Mouse (Mus musculus): ENCODE measurements around the gene Dusp15. TPM values are rescaled to one million over a fixed set of nuclear protein-coding genes. Genes with fewer than 3 reads are reported as not detected.

Dusp15 gene
- polyA plus RNA-seq, 1 experiment from 2014 or later, result 0.51 TPM

GRCm38 (mm10) chr2:152930276-152930675 is 21.2 kb downstream of the Dusp15 start:
- no peaks in the 10 kb centered on the region for H3K9me3 ChIP-seq
- 20% methylated on average over 2 of the region's 2 CpGs for WGBS
- peak overlapping the region; percentile 34 for H3K4me2 ChIP-seq
- peaks cover 27% of the 10 kb centered on the region for H3K27me3 ChIP-seq (replicated peaks)
- ATAC-seq (ENCODE audit: extremely low read depth, insufficient number of reproducible peaks, low FRiP score, low TSS enrichment), result no peak
- peaks cover 79% of the 10 kb centered on the region for H3K4me1 ChIP-seq
- no peak overlapping the region for H3K9ac ChIP-seq
- H3K36me3 ChIP-seq, result no peaks in the 10 kb centered on the region
- peak overlapping the region; percentile 61 for H3K27ac ChIP-seq (replicated peaks)
- no peak overlapping the region for H3K4me3 ChIP-seq

DNA sequence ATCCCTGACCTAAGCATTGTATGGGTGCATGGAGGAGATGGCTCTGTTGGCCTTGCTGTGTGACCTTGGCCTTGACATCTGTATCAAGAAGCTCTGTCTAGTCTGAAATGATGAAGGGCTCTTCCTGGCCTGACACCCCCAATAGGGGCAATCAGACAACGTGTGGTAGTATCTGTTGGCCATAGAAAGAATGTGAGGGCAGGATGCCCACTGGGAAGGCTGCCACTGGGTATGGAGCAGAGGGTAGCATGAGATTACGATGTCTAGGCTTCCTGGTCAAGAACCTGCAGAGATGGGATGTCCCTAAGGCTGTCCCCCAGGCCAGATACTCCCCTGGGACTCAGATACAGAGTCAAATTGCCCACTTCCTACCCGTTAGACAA is 22.5 kb downstream of the Dusp15 start:
- Histone ChIP-seq H3K4me3 (no peak overlapping the region), H3K4me2 (no peak overlapping the region), H3K9ac (no peak overlapping the region), H3K4me1 (peaks cover 91% of the 10 kb centered on the region), H3K36me3 (no peaks in the 10 kb centered on the region), H3K27ac (replicated peaks) (peak overlapping the region; percentile 61), H3K27me3 (replicated peaks) (peaks cover 18% of the 10 kb centered on the region), H3K9me3 (no peaks in the 10 kb centered on the region)
- ATAC-seq (ENCODE audit: extremely low read depth, insufficient number of reproducible peaks, low FRiP score, low TSS enrichment), result no peak
- 45% methylated on average over 3 of the region's 3 CpGs for WGBS

DNA sequence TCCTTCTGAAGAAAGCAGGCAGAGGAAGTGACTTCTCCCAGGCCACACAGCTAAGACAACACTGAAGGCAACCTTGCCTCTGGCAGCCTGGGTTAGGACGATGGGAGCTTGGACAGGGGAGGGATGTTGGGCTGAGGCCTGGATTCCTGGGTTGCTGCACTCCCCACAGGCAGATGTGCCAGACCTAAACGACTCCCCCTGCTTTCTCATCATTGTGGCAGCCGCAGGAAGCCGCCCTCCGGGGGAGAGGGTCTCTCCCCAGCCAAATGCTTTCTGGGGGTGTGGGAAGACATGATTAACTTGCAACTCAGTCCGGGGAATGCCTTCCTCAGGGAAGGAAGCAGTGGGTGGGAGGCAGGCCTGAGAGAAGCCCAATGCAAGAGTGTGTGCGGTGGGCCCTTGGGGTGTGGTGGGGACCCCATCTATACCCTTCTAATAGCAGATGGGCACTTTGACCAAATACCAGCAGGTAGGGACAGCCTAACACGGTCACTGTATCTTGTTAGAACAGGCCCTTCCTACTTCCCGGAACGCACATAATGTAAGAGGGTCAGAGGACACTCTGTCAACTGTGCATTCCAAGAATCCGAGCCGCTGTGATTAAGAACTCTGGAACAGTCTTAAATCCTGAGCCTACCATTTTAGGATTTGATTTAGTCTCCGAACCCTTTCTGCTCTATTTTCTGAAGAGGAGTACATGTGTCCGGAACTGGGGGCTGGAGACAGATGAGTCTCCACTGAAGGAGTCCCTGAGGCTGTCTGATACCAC is 23.1 kb downstream of the Dusp15 start:
- Histone ChIP-seq H3K36me3 (no peaks in the 10 kb centered on the region), H3K4me1 (peaks cover 90% of the 10 kb centered on the region), H3K27ac (replicated peaks) (peak overlapping the region; percentile 61), H3K9ac (peak overlapping the region; percentile 37; the same call in 1 of the 2 replicates), H3K4me3 (no peak overlapping the region), H3K9me3 (no peaks in the 10 kb centered on the region), H3K4me2 (no peak overlapping the region), H3K27me3 (replicated peaks) (peaks cover 15% of the 10 kb centered on the region; the same call in 1 of the 2 replicates)
- ATAC-seq (ENCODE audit: extremely low read depth, insufficient number of reproducible peaks, low FRiP score, low TSS enrichment), result no peak
- 42% methylated on average over 14 of the region's 14 CpGs for WGBS

DNA sequence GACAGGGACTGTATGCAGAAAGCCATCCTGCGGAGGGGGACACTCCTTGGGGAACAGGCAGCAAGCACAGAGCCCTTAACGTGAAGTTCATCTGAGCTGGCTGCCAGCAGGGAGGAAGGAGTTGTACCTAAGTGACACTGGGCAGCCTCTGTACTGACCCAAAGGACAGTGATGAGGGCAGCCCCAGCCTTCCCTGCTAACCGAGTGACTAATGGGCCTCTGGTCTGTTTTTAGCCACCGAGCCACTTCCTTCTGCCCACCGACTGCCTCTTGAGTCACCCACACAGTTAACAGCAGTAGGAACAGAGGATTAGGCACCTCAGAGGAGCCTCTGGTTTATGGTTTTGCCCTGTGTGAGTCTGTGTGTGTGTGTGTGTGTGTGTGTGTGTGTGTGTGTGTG is 24.1 kb downstream of the Dusp15 start:
- H3K4me1 ChIP-seq, result peaks cover 82% of the 10 kb centered on the region
- WGBS, result 29% methylated on average over 5 of the region's 5 CpGs
- H3K27ac ChIP-seq (replicated peaks), result peak overlapping the region; percentile 61; the same call in 1 of the 2 replicates
- no peak for ATAC-seq (ENCODE audit: extremely low read depth, insufficient number of reproducible peaks, low FRiP score, low TSS enrichment)
- H3K36me3 ChIP-seq, result no peaks in the 10 kb centered on the region
- no peak overlapping the region for H3K4me2 ChIP-seq
- no peak overlapping the region for H3K4me3 ChIP-seq
- no peaks in the 10 kb centered on the region for H3K9me3 ChIP-seq
- H3K9ac ChIP-seq, result no peak overlapping the region
- H3K27me3 ChIP-seq (replicated peaks), result peaks cover 11% of the 10 kb centered on the region; the same call in 1 of the 2 replicates

DNA sequence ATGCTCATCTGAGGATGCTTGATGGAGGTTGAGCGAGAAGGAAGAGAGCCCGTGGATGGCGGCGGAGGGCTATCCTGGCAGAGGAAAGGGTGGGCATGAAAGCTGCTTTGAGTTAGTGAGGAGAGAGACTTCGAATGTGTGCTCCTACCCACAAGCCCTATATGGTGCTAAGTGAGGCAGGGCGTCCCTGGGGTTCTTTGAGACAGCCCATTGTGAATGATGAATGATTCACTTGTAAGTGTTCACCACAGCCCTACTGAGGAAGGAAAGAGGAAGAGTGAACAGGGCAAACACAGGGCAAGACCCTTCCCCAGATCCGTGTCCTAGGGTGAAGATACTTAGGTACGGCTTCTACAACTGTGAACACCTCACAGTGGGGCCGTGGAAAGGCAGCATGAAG is 24.6 kb downstream of the Dusp15 start:
- WGBS, result 70% methylated on average over 9 of the region's 9 CpGs
- no peak for ATAC-seq (ENCODE audit: extremely low read depth, insufficient number of reproducible peaks, low FRiP score, low TSS enrichment)
- H3K4me2 ChIP-seq, result no peak overlapping the region
- no peaks in the 10 kb centered on the region for H3K36me3 ChIP-seq
- H3K4me1 ChIP-seq, result peaks cover 82% of the 10 kb centered on the region
- H3K9me3 ChIP-seq, result no peaks in the 10 kb centered on the region
- H3K4me3 ChIP-seq, result no peak overlapping the region
- peaks cover 6% of the 10 kb centered on the region; the same call in 1 of the 2 replicates for H3K27me3 ChIP-seq (replicated peaks)
- H3K27ac ChIP-seq (replicated peaks), result no peak overlapping the region
- H3K9ac ChIP-seq, result no peak overlapping the region

GRCm38 (mm10) chr2:152925189-152925872 is 26.2 kb downstream of the Dusp15 start:
- Histone ChIP-seq H3K9me3 (no peaks in the 10 kb centered on the region), H3K36me3 (no peaks in the 10 kb centered on the region), H3K27ac (replicated peaks) (peak overlapping the region; percentile 73), H3K27me3 (replicated peaks) (peaks cover 10% of the 10 kb centered on the region; the same call in 1 of the 2 replicates), H3K4me2 (no peak overlapping the region), H3K4me1 (peaks cover 67% of the 10 kb centered on the region), H3K9ac (no peak overlapping the region), H3K4me3 (no peak overlapping the region)
- peak; percentile 30; the same call in 1 of the 2 replicates for ATAC-seq (ENCODE audit: extremely low read depth, insufficient number of reproducible peaks, low FRiP score, low TSS enrichment)
- 49% methylated on average over 11 of the region's 11 CpGs for WGBS

DNA sequence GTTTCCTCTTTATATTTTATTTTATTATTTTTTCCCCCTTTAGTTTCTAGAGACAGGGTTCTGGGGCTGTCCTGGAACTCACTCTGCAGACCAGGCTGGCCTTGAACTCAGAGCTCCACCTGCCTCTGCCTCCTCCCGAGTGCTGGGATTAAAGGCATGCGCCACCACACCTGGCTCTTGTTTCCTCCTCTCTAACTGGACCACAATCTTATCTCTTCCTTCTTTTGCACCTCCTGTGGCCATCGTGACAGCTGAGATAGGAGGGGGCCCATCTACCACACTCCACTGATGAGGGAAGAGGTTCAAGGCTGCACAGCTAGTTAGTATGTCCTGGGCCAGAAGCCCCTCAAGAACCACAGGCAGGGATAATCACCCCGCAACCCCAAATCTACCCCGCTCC is 27.0 kb downstream of the Dusp15 start:
- H3K9ac ChIP-seq, result no peak overlapping the region
- 0 out of 2 replicates have a peak overlapping the region, but pooled peaks have one; percentile 73 for H3K27ac ChIP-seq (replicated peaks)
- no peaks in the 10 kb centered on the region for H3K9me3 ChIP-seq
- H3K4me2 ChIP-seq, result no peak overlapping the region
- H3K27me3 ChIP-seq (replicated peaks), result peaks cover 11% of the 10 kb centered on the region
- peaks cover 60% of the 10 kb centered on the region for H3K4me1 ChIP-seq
- 58% methylated on average over 5 of the region's 5 CpGs for WGBS
- no peak for ATAC-seq (ENCODE audit: extremely low read depth, insufficient number of reproducible peaks, low FRiP score, low TSS enrichment)
- no peak overlapping the region for H3K4me3 ChIP-seq
- H3K36me3 ChIP-seq, result no peaks in the 10 kb centered on the region

GRCm38 (mm10) chr2:152924128-152924527 is 27.4 kb downstream of the Dusp15 start:
- Histone ChIP-seq H3K4me3 (no peak overlapping the region), H3K27ac (replicated peaks) (no peak overlapping the region), H3K4me1 (peaks cover 58% of the 10 kb centered on the region), H3K36me3 (no peaks in the 10 kb centered on the region), H3K27me3 (replicated peaks) (peaks cover 11% of the 10 kb centered on the region), H3K9me3 (no peaks in the 10 kb centered on the region), H3K9ac (no peak overlapping the region), H3K4me2 (no peak overlapping the region)
- ATAC-seq (ENCODE audit: extremely low read depth, insufficient number of reproducible peaks, low FRiP score, low TSS enrichment), result no peak
- WGBS, result 64% methylated on average over 8 of the region's 8 CpGs

DNA sequence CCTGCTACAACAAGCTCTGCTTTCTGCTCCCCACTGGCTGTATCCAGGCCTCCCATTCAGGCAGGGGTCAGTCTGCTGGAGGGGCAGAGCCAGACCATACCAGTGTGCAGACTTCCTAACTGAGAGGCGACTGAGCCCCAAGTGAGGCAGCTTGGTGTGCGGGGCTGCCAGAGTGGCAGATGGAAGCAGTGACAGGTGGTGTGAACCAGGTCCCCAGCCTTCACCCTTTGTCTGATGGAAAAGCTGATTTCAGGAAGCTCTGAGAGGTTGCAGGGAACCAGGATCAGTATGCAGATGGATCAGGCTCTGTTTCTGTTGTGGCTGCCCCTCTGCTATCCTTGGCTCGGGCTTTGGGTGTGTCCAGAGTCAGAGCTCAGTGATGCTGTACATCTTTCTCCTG is 27.9 kb downstream of the Dusp15 start:
- no peak for ATAC-seq (ENCODE audit: extremely low read depth, insufficient number of reproducible peaks, low FRiP score, low TSS enrichment)
- peaks cover 56% of the 10 kb centered on the region for H3K4me1 ChIP-seq
- H3K4me3 ChIP-seq, result no peak overlapping the region
- no peak overlapping the region for H3K27ac ChIP-seq (replicated peaks)
- H3K9ac ChIP-seq, result no peak overlapping the region
- 80% methylated on average over 3 of the region's 3 CpGs for WGBS
- H3K9me3 ChIP-seq, result no peaks in the 10 kb centered on the region
- H3K36me3 ChIP-seq, result no peaks in the 10 kb centered on the region
- peaks cover 11% of the 10 kb centered on the region for H3K27me3 ChIP-seq (replicated peaks)
- H3K4me2 ChIP-seq, result no peak overlapping the region

- peaks cover 55% of the 10 kb centered on the region for H3K4me1 ChIP-seq
- H3K4me2 ChIP-seq, result no peak overlapping the region
- 0 out of 2 replicates have a peak overlapping the region, but pooled peaks have one; percentile 52 for H3K9ac ChIP-seq
- 25% methylated on average over 7 of the region's 7 CpGs for WGBS
- no peaks in the 10 kb centered on the region for H3K36me3 ChIP-seq
- peaks cover 12% of the 10 kb centered on the region for H3K27me3 ChIP-seq (replicated peaks)
- H3K27ac ChIP-seq (replicated peaks), result no peak overlapping the region
- H3K4me3 ChIP-seq, result no peak overlapping the region
- ATAC-seq (ENCODE audit: extremely low read depth, insufficient number of reproducible peaks, low FRiP score, low TSS enrichment), result no peak
- H3K9me3 ChIP-seq, result no peaks in the 10 kb centered on the region
Measured at GRCm38 (mm10) chr2:152922376-152922775, 29.1 kb downstream of the Dusp15 start.

GRCm38 (mm10) chr2:152917671-152918070 is 33.8 kb downstream of the Dusp15 start:
- H3K9me3 ChIP-seq, result no peaks in the 10 kb centered on the region
- ATAC-seq (ENCODE audit: extremely low read depth, insufficient number of reproducible peaks, low FRiP score, low TSS enrichment), result no peak
- H3K27me3 ChIP-seq (replicated peaks), result peaks cover 48% of the 10 kb centered on the region
- 41% methylated on average over 9 of the region's 9 CpGs for WGBS
- no peak overlapping the region for H3K4me3 ChIP-seq
- H3K9ac ChIP-seq, result no peak overlapping the region
- H3K27ac ChIP-seq (replicated peaks), result no peak overlapping the region
- H3K4me2 ChIP-seq, result no peak overlapping the region
- no peaks in the 10 kb centered on the region for H3K36me3 ChIP-seq
- H3K4me1 ChIP-seq, result peaks cover 32% of the 10 kb centered on the region

Measured in heart, embryonic 13.5 days (tissue).